Mouse (Mus musculus) leukemia stem cell, adult 10-12 weeks (primary cell): ENCODE measurements around the gene Scel. TPM values are rescaled to one million over a fixed set of nuclear protein-coding genes. Genes with fewer than 3 reads are reported as not detected.

Source experiments
- polyA plus RNA-seq: library from polyadenylated mRNA; stranded (reverse); fragments of >175 nt; gene quantifications from 2 replicates; pipeline ENCODE4 v1.2.3, GENCODE M21; 2012; ENCODE audit warnings: low replicate concordance

Scel gene
- not detected in 2 replicates for polyA plus RNA-seq

GRCm38 (mm10) chr14:103512802-103513472 lies at the start of gene Scel:
Scel (plus strand) TSS chr14:103513342.

GRCm38 (mm10) chr14:103649896-103650334 lies 136.8 kb downstream of the Scel start, which contains the start of gene Slain1:
Slain1 (plus strand) TSS chr14:103650228.

Other genes with a start within 250 kb of the Scel start
- 4.7 and 16.1 TPM in 2 replicates for gene Mycbp2, start 166.5 kb upstream of the Scel start, polyA plus RNA-seq
- 5.4 and 13.0 TPM in 2 replicates for gene Slain1, start 136.9 kb downstream of the Scel start, polyA plus RNA-seq